Mouse (Mus musculus): Measurements from ENCODE around the gene Gas7. TPM values are rescaled to one million over a fixed set of nuclear protein-coding genes. Genes with fewer than 3 reads are reported as not detected.

Gene Gas7
- polyA plus RNA-seq, 1 experiment from 2014 or later, result 10.5 TPM

GRCm38 (mm10) chr11:67612158-67612839, 157.1 kb downstream of the Gas7 start:
- Histone ChIP-seq H3K9me3 (ENCODE audit: low read depth, low read length) (no peaks in the 10 kb centered on the region), H3K9ac (no peak overlapping the region), H3K27me3 (ENCODE audit: insufficient read depth, low read length) (no peaks in the 10 kb centered on the region), H3K36me3 (ENCODE audit: insufficient read depth) (no peaks in the 10 kb centered on the region), H3K4me1 (ENCODE audit: insufficient read depth) (no peaks in the 10 kb centered on the region), H3K4me2 (no peak overlapping the region), H3K4me3 (ENCODE audit: low read depth, low read length) (no peak overlapping the region), H3K27ac (ENCODE audit: low read depth) (no peak overlapping the region)
- 78% methylated on average over 9 of the region's 9 CpGs for WGBS
- no peak for DNase-seq
- TF ChIP-seq CTCF (IDR thresholded peaks at IDR 0.05; ENCODE audit: low read depth), result no peak
- no peak for ATAC-seq (ENCODE audit: insufficient read depth)

- H3K9ac ChIP-seq, result no peak overlapping the region
- no peaks in the 10 kb centered on the region for H3K4me1 ChIP-seq (ENCODE audit: insufficient read depth)
- no peak for TF ChIP-seq CTCF (IDR thresholded peaks at IDR 0.05; ENCODE audit: low read depth)
- no peak overlapping the region for H3K4me2 ChIP-seq
- no peak overlapping the region for H3K4me3 ChIP-seq (ENCODE audit: low read depth, low read length)
- no peak overlapping the region for H3K27ac ChIP-seq (ENCODE audit: low read depth)
- H3K27me3 ChIP-seq (ENCODE audit: insufficient read depth, low read length), result no peaks in the 10 kb centered on the region
- H3K9me3 ChIP-seq (ENCODE audit: low read depth, low read length), result no peaks in the 10 kb centered on the region
- DNase-seq (no peak), ATAC-seq (ENCODE audit: insufficient read depth) (no peak)
- no peaks in the 10 kb centered on the region for H3K36me3 ChIP-seq (ENCODE audit: insufficient read depth)
- WGBS, result 77% methylated on average over 13 of the region's 13 CpGs
Observed at GRCm38 (mm10) chr11:67616557-67617239, 161.5 kb downstream of the Gas7 start.

- H3K4me1 ChIP-seq (ENCODE audit: insufficient read depth), result no peaks in the 10 kb centered on the region
- H3K9me3 ChIP-seq (ENCODE audit: low read depth, low read length), result no peaks in the 10 kb centered on the region
- no peak overlapping the region for H3K4me3 ChIP-seq (ENCODE audit: low read depth, low read length)
- ATAC-seq (ENCODE audit: insufficient read depth) (no peak), DNase-seq (no peak)
- H3K9ac ChIP-seq, result no peak overlapping the region
- H3K36me3 ChIP-seq (ENCODE audit: insufficient read depth), result no peaks in the 10 kb centered on the region
- no peak for TF ChIP-seq CTCF (IDR thresholded peaks at IDR 0.05; ENCODE audit: low read depth)
- H3K27me3 ChIP-seq (ENCODE audit: insufficient read depth, low read length), result no peaks in the 10 kb centered on the region
- H3K27ac ChIP-seq (ENCODE audit: low read depth), result no peak overlapping the region
- H3K4me2 ChIP-seq, result no peak overlapping the region
- WGBS, result 82% methylated on average over 7 of the region's 7 CpGs
Observed at GRCm38 (mm10) chr11:67622340-67622739, 167.1 kb downstream of the Gas7 start.

GRCm38 (mm10) chr11:67627179-67627578, 171.9 kb downstream of the Gas7 start:
- WGBS, result 81% methylated on average over 7 of the region's 7 CpGs
- H3K27ac ChIP-seq (ENCODE audit: low read depth), result no peak overlapping the region
- DNase-seq (no peak), ATAC-seq (ENCODE audit: insufficient read depth) (no peak)
- no peaks in the 10 kb centered on the region for H3K36me3 ChIP-seq (ENCODE audit: insufficient read depth)
- no peaks in the 10 kb centered on the region for H3K9me3 ChIP-seq (ENCODE audit: low read depth, low read length)
- no peak overlapping the region for H3K9ac ChIP-seq
- no peak overlapping the region for H3K4me3 ChIP-seq (ENCODE audit: low read depth, low read length)
- no peak for TF ChIP-seq CTCF (IDR thresholded peaks at IDR 0.05; ENCODE audit: low read depth)
- H3K4me2 ChIP-seq, result no peak overlapping the region
- H3K4me1 ChIP-seq (ENCODE audit: insufficient read depth), result no peaks in the 10 kb centered on the region
- no peaks in the 10 kb centered on the region for H3K27me3 ChIP-seq (ENCODE audit: insufficient read depth, low read length)

- Histone ChIP-seq H3K27ac (ENCODE audit: low read depth) (no peak overlapping the region), H3K9ac (no peak overlapping the region), H3K9me3 (ENCODE audit: low read depth, low read length) (no peaks in the 10 kb centered on the region), H3K27me3 (ENCODE audit: insufficient read depth, low read length) (no peaks in the 10 kb centered on the region), H3K4me2 (no peak overlapping the region), H3K4me1 (ENCODE audit: insufficient read depth) (no peaks in the 10 kb centered on the region), H3K4me3 (ENCODE audit: low read depth, low read length) (no peak overlapping the region), H3K36me3 (ENCODE audit: insufficient read depth) (no peaks in the 10 kb centered on the region)
- 41% methylated on average over 2 of the region's 2 CpGs for WGBS
- ATAC-seq (ENCODE audit: insufficient read depth) (no peak), DNase-seq (no peak)
- TF ChIP-seq CTCF (IDR thresholded peaks at IDR 0.05; ENCODE audit: low read depth), result no peak
Observed at GRCm38 (mm10) chr11:67628522-67628921, 173.3 kb downstream of the Gas7 start.

- H3K9me3 ChIP-seq (ENCODE audit: low read depth, low read length), result no peaks in the 10 kb centered on the region
- H3K9ac ChIP-seq, result no peak overlapping the region
- no peak overlapping the region for H3K4me2 ChIP-seq
- H3K27ac ChIP-seq (ENCODE audit: low read depth), result no peak overlapping the region
- WGBS, result 67% methylated on average over 8 of the region's 8 CpGs
- no peak for TF ChIP-seq CTCF (IDR thresholded peaks at IDR 0.05; ENCODE audit: low read depth)
- DNase-seq (no peak), ATAC-seq (ENCODE audit: insufficient read depth) (no peak)
- no peak overlapping the region for H3K4me3 ChIP-seq (ENCODE audit: low read depth, low read length)
- no peaks in the 10 kb centered on the region for H3K4me1 ChIP-seq (ENCODE audit: insufficient read depth)
- H3K27me3 ChIP-seq (ENCODE audit: insufficient read depth, low read length), result no peaks in the 10 kb centered on the region
- no peaks in the 10 kb centered on the region for H3K36me3 ChIP-seq (ENCODE audit: insufficient read depth)
Observed at GRCm38 (mm10) chr11:67632906-67633305, 177.7 kb downstream of the Gas7 start.

- Histone ChIP-seq H3K27me3 (ENCODE audit: insufficient read depth, low read length) (no peaks in the 10 kb centered on the region), H3K4me2 (no peak overlapping the region), H3K27ac (ENCODE audit: low read depth) (no peak overlapping the region), H3K36me3 (ENCODE audit: insufficient read depth) (no peaks in the 10 kb centered on the region), H3K4me3 (ENCODE audit: low read depth, low read length) (no peak overlapping the region), H3K9me3 (ENCODE audit: low read depth, low read length) (no peaks in the 10 kb centered on the region), H3K4me1 (ENCODE audit: insufficient read depth) (no peaks in the 10 kb centered on the region), H3K9ac (no peak overlapping the region)
- WGBS, result 64% methylated on average over 3 of the region's 3 CpGs
- DNase-seq (no peak), ATAC-seq (ENCODE audit: insufficient read depth) (no peak)
- TF ChIP-seq CTCF (IDR thresholded peaks at IDR 0.05; ENCODE audit: low read depth), result no peak
Observed at GRCm38 (mm10) chr11:67633620-67634229, 178.5 kb downstream of the Gas7 start.
